ENCODE assay signal across 8 mouse cellular contexts in the genomic region with DNA sequence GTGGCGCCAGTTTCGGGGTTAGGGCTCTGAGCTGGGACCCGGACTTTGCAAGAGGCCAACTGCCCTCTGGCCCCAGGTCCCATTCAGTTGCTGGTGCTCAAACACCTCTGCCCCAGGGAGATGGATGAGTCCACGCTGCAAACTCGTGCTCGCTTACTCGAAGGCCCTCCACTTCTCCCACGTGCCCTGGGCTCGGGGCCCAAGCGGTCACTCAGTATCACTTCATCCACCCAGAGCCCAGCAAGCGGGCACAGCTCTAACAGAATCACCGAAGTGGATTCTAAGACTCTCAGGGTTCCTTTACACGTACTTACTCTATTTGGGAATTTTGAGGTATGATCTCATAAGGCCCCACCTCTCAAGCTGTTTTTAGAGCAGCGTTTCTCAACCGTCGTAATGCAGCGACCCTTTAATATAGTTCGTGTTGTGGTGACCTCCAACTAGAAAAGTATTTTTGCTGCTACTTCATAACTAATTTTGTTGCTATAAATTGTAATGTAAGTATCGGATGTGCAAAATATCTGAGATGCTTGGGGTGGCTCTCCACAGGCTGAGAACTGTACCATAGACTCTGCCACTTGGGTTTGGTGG. TPM values are rescaled to one million over a fixed set of nuclear protein-coding genes. Genes with fewer than 3 reads are reported as not detected.
A peak's percentile ranks its signal among the peaks of the same experiment; 100 is the strongest.
DNase-seq lines count a peak whose midpoint lies in the region; ATAC-seq and TF ChIP-seq lines count a peak whose summit lies in the region.

No protein-coding gene starts in this region.

- no peak for TF ChIP-seq POLR2A in bone marrow macrophage, adult 2 months (IDR thresholded peaks at IDR 0.05; ENCODE audit: borderline replicate concordance, low read depth, low read length)

- 0 out of 2 replicates have a peak, but pooled peaks cover 5% of the 10 kb centered on the region for H3K9me3 ChIP-seq in heart, embryonic 11.5 days (replicated peaks; ENCODE audit: control insufficient read depth, low read length)
- H3K9me3 ChIP-seq in heart, embryonic 13.5 days: peaks cover 5% of the 10 kb centered on the region; the same call in 1 of the 2 replicates
- no peaks in the 10 kb centered on the region for H3K9me3 ChIP-seq in limb, embryonic 12.5 days
- H3K9me3 ChIP-seq in midbrain, embryonic 14.5 days (ENCODE audit: control insufficient read depth, low read length): no peaks in the 10 kb centered on the region

- peak overlapping the region; percentile 63 for H3K4me3 ChIP-seq in heart, embryonic 11.5 days (ENCODE audit: low read depth, low read length)
- peak overlapping the region; percentile 63 for H3K4me3 ChIP-seq in bone marrow macrophage, adult 2 months (ENCODE audit: insufficient read depth, low read length)
- peak overlapping the region; percentile 83 for H3K4me3 ChIP-seq in heart, embryonic 13.5 days
- H3K4me3 ChIP-seq in limb, embryonic 12.5 days (replicated peaks): peak overlapping the region; percentile 84
- peak overlapping the region; percentile 49 for H3K4me3 ChIP-seq in midbrain, embryonic 14.5 days (replicated peaks; ENCODE audit: low read depth, low read length)

- no peak for TF ChIP-seq CTCF in bone marrow macrophage, adult 2 months (IDR thresholded peaks at IDR 0.05; ENCODE audit: low read depth, low read length)

- peak overlapping the region; percentile 85 for H3K4me2 ChIP-seq in heart, embryonic 11.5 days
- peak overlapping the region; percentile 88 for H3K4me2 ChIP-seq in heart, embryonic 13.5 days
- peak overlapping the region; percentile 76 for H3K4me2 ChIP-seq in limb, embryonic 12.5 days
- peak overlapping the region; percentile 79 for H3K4me2 ChIP-seq in midbrain, embryonic 14.5 days (ENCODE audit: low read length)

- peak overlapping the region; percentile 93 for H3K9ac ChIP-seq in heart, embryonic 11.5 days (ENCODE audit: low read depth, low read length)
- H3K9ac ChIP-seq in heart, embryonic 13.5 days: peak overlapping the region; percentile 95
- peak overlapping the region; percentile 84 for H3K9ac ChIP-seq in limb, embryonic 12.5 days (replicated peaks)
- H3K9ac ChIP-seq in midbrain, embryonic 14.5 days (replicated peaks; ENCODE audit: low read length): peak overlapping the region; percentile 55

- no peaks in the 10 kb centered on the region for H3K27me3 ChIP-seq in heart, embryonic 11.5 days (ENCODE audit: control insufficient read depth, insufficient read depth, low read length)
- H3K27me3 ChIP-seq in heart, embryonic 13.5 days (replicated peaks): no peaks in the 10 kb centered on the region
- H3K27me3 ChIP-seq in limb, embryonic 12.5 days: no peaks in the 10 kb centered on the region
- H3K27me3 ChIP-seq in midbrain, embryonic 14.5 days (ENCODE audit: control insufficient read depth, insufficient read depth, low read length): no peaks in the 10 kb centered on the region

- no peak; the same call in 1 of the 2 replicates for ATAC-seq in heart, embryonic 11.5 days (replicated peaks; ENCODE audit: insufficient number of reproducible peaks, low FRiP score, low TSS enrichment)
- ATAC-seq in heart, embryonic 13.5 days (ENCODE audit: extremely low read depth, insufficient number of reproducible peaks, low FRiP score, low TSS enrichment): peak; percentile 7; the same call in 1 of the 2 replicates
- ATAC-seq in limb, embryonic 12.5 days (ENCODE audit: insufficient number of reproducible peaks, insufficient read depth, low FRiP score, low TSS enrichment, low read depth): 0 out of 2 replicates have a peak, but pooled peaks have one; percentile 15
- no peak for ATAC-seq in midbrain, embryonic 14.5 days (ENCODE audit: low FRiP score, low TSS enrichment)

- H3K4me1 ChIP-seq in heart, embryonic 11.5 days (ENCODE audit: control insufficient read depth, insufficient read depth, low read length): peaks cover 35% of the 10 kb centered on the region
- peaks cover 14% of the 10 kb centered on the region for H3K4me1 ChIP-seq in bone marrow macrophage, adult 2 months (ENCODE audit: control insufficient read depth, insufficient read depth, low read length)
- peaks cover 59% of the 10 kb centered on the region for H3K4me1 ChIP-seq in heart, embryonic 13.5 days
- H3K4me1 ChIP-seq in limb, embryonic 12.5 days (replicated peaks): peaks cover 29% of the 10 kb centered on the region
- H3K4me1 ChIP-seq in midbrain, embryonic 14.5 days (ENCODE audit: control insufficient read depth, insufficient read depth, low read length): peaks cover 5% of the 10 kb centered on the region; the same call in 1 of the 2 replicates

- no peak for DNase-seq in heart, adult 8-10 months (ENCODE audit: low spot score)
- peak; percentile 29 for DNase-seq in midbrain, embryonic 14.5 days
- no peak for DNase-seq in frontal cortex, adult 2 months (ENCODE audit: extremely low spot score in 1 of 2, low spot score in 1 of 2)
- DNase-seq in urinary bladder, postnatal 4 days (ENCODE audit: low spot score in 2 of 2): no peak

- H3K36me3 ChIP-seq in heart, embryonic 11.5 days (ENCODE audit: control insufficient read depth, insufficient read depth, low read length): no peaks in the 10 kb centered on the region
- peaks cover 8% of the 10 kb centered on the region; the same call in 1 of the 2 replicates for H3K36me3 ChIP-seq in heart, embryonic 13.5 days
- no peaks in the 10 kb centered on the region for H3K36me3 ChIP-seq in limb, embryonic 12.5 days
- H3K36me3 ChIP-seq in midbrain, embryonic 14.5 days (ENCODE audit: control insufficient read depth, insufficient read depth, low read length): no peaks in the 10 kb centered on the region

- H3K27ac ChIP-seq in heart, embryonic 11.5 days (ENCODE audit: low read depth, low read length): peak overlapping the region; percentile 94
- H3K27ac ChIP-seq in bone marrow macrophage, adult 2 months (ENCODE audit: insufficient read depth, low read depth, low read length): peak overlapping the region; percentile 89
- peak overlapping the region; percentile 98 for H3K27ac ChIP-seq in heart, embryonic 13.5 days (replicated peaks)
- peak overlapping the region; percentile 98 for H3K27ac ChIP-seq in limb, embryonic 12.5 days
- no peak overlapping the region for H3K27ac ChIP-seq in midbrain, embryonic 14.5 days (replicated peaks; ENCODE audit: low read depth, low read length)

- 16% methylated on average over 19 of the region's 19 CpGs for WGBS in heart, embryonic 11.5 days (ENCODE audit: insufficient replicate concordance)
- WGBS in heart, embryonic 13.5 days: 12% methylated on average over 19 of the region's 19 CpGs
- WGBS in limb, embryonic 12.5 days: 25% methylated on average over 19 of the region's 19 CpGs
- 33% methylated on average over 19 of the region's 19 CpGs for WGBS in midbrain, embryonic 14.5 days

RNA-seq across cellular contexts. Expression of gene Nfe2l2, which starts 0.8 kb away (rescaled TPM):
- polyA plus RNA-seq in heart, embryonic 11.5 days (2014; fragmentation: Nextera tagmentation; extraction: Ambion mirVana): 46.7 and 48.7 TPM in 2 replicates
- 10 to 100 TPM; 57.9 to 75.1 (median 64.5) TPM for total RNA-seq in heart, adult 8-10 months (2022)
- polyA plus RNA-seq in bone marrow macrophage, adult 2 months (2012; ENCODE audit: insufficient read depth, insufficient read length, missing spikeins): 266 and 269 TPM in 2 replicates
- 42.8 and 43.7 TPM in 2 replicates for polyA plus RNA-seq in heart, embryonic 13.5 days (2015; fragmentation: Nextera tagmentation; extraction: Ambion mirVana)
- polyA plus RNA-seq in limb, embryonic 12.5 days (2016; fragmentation: Nextera tagmentation; extraction: Ambion mirVana): 31.3 and 31.8 TPM in 2 replicates
- polyA plus RNA-seq in midbrain, embryonic 14.5 days (2014; fragmentation: Nextera tagmentation; extraction: Ambion mirVana): 5.8 and 11.4 TPM in 2 replicates
- 20.4 and 21.1 TPM in 2 replicates for polyA plus RNA-seq in frontal cortex, adult 2 months (2012; rRNA removed)

RNA-seq across cellular contexts. Expression of gene Hnrnpa3, which starts 46.2 kb away (rescaled TPM):
- polyA plus RNA-seq in heart, embryonic 11.5 days (2014; fragmentation: Nextera tagmentation; extraction: Ambion mirVana): 164 and 174 TPM in 2 replicates
- total RNA-seq in heart, adult 8-10 months (2022): 100 to 1,000 TPM; 132 to 185 (median 159) TPM
- 183 and 208 TPM in 2 replicates for polyA plus RNA-seq in bone marrow macrophage, adult 2 months (2012; ENCODE audit: insufficient read depth, insufficient read length, missing spikeins)
- 188 and 192 TPM in 2 replicates for polyA plus RNA-seq in heart, embryonic 13.5 days (2015; fragmentation: Nextera tagmentation; extraction: Ambion mirVana)
- polyA plus RNA-seq in limb, embryonic 12.5 days (2016; fragmentation: Nextera tagmentation; extraction: Ambion mirVana): 393 and 427 TPM in 2 replicates
- polyA plus RNA-seq in midbrain, embryonic 14.5 days (2014; fragmentation: Nextera tagmentation; extraction: Ambion mirVana): 163 and 176 TPM in 2 replicates
- polyA plus RNA-seq in frontal cortex, adult 2 months (2012; rRNA removed): 297 and 316 TPM in 2 replicates

Comparison
In these comparisons a context has a peak if more than half of its experiments do, and no peak if none do; other contexts are left out.
1. ATAC-seq: peak in heart, embryonic 13.5 days (single experiment) and limb, embryonic 12.5 days (single experiment); none in heart, embryonic 11.5 days (single experiment) and midbrain, embryonic 14.5 days (single experiment).
2. Peak in every context shown above with its lines, with median percentiles within 50 percentile points of each other: H3K4me2 ChIP-seq, H3K4me3 ChIP-seq and H3K9ac ChIP-seq.